ENCODE assay signal across 24 mouse cellular contexts in the genomic region with DNA sequence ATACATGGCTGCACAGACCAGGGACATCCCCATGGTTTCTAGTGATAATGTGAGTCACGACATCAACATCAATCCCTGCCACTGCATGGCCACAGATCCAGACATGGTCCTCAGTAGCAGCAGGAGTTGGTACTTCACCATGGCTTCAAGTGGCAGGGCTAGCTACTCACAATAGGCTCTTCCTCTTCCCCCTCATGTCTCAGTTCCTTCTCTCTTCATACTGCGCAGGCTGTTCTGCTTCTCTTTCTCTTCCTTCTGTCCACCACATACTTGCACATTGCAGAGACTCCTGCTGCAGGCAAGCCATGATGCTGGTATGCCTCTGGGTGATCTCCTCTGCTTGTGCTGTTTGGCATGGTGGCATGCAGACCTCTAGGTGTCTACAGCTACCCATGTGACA. TPM values are rescaled to one million over a fixed set of nuclear protein-coding genes. Genes with fewer than 3 reads are reported as not detected.
DNase-seq lines count a peak whose midpoint lies in the region; ATAC-seq and TF ChIP-seq lines count a peak whose summit lies in the region.
"Had no signal": no experiment of that assay in that cellular context is flagged by ENCODE, and none has a peak within 500 bp of the region (broad histone marks: within the 10 kb centered on the region; RNA-seq: fewer than 3 reads in every experiment).

No protein-coding gene starts in this region.

- H3K9ac ChIP-seq in midbrain, embryonic 14.5 days (replicated peaks; ENCODE audit: low read length), result no peak overlapping the region
- H3K9ac ChIP-seq: forebrain, embryonic 15.5 days; hindbrain, embryonic 13.5 days; liver, embryonic 15.5 days; lung, embryonic 15.5 days; midbrain, embryonic 12.5 days; neural tube, embryonic 13.5 days had no signal

- H3K36me3 ChIP-seq in megakaryocyte, embryonic 14.5 days (replicated peaks; ENCODE audit: low read length), result peaks cover 32% of the 10 kb centered on the region
- H3K36me3 ChIP-seq in splenic B cell, adult 2 months (ENCODE audit: control insufficient read depth, insufficient read depth, low read length, poor library complexity, severe bottlenecking), result no peaks in the 10 kb centered on the region
- H3K36me3 ChIP-seq in midbrain, embryonic 14.5 days (ENCODE audit: control insufficient read depth, insufficient read depth, low read length), result no peaks in the 10 kb centered on the region
- H3K36me3 ChIP-seq: forebrain, embryonic 15.5 days; hindbrain, embryonic 13.5 days; liver, embryonic 15.5 days; lung, embryonic 15.5 days; neural tube, embryonic 13.5 days had no signal

- peak overlapping the region; percentile 60 for H3K27ac ChIP-seq in bone marrow macrophage, adult 2 months (ENCODE audit: insufficient read depth, low read depth, low read length)
- no peak overlapping the region for H3K27ac ChIP-seq in midbrain, embryonic 14.5 days (replicated peaks; ENCODE audit: low read depth, low read length)
- H3K27ac ChIP-seq: embryonic facial prominence, embryonic 10.5 days; forebrain, embryonic 15.5 days; heart, adult 2 months; hindbrain, embryonic 13.5 days; kidney, postnatal 0 days; left cerebral cortex, adult 2 months; liver, embryonic 15.5 days; lung, embryonic 15.5 days; midbrain, embryonic 12.5 days; neural tube, embryonic 13.5 days had no signal

- no peak overlapping the region for H3K4me3 ChIP-seq in bone marrow macrophage, adult 2 months (ENCODE audit: insufficient read depth, low read length)
- H3K4me3 ChIP-seq in megakaryocyte, embryonic 14.5 days (replicated peaks), result peak overlapping the region; percentile 78
- no peak overlapping the region for H3K4me3 ChIP-seq in midbrain, embryonic 14.5 days (replicated peaks; ENCODE audit: low read depth, low read length)
- H3K4me3 ChIP-seq: embryonic facial prominence, embryonic 10.5 days; forebrain, embryonic 15.5 days; heart, adult 2 months; hindbrain, embryonic 13.5 days; left cerebral cortex, adult 2 months; liver, embryonic 15.5 days; lung, embryonic 15.5 days; midbrain, embryonic 12.5 days; neural tube, embryonic 13.5 days had no signal

- no peaks in the 10 kb centered on the region for H3K9me3 ChIP-seq in megakaryocyte, embryonic 14.5 days
- no peaks in the 10 kb centered on the region for H3K9me3 ChIP-seq in midbrain, embryonic 14.5 days (ENCODE audit: control insufficient read depth, low read length)
- H3K9me3 ChIP-seq: embryonic facial prominence, embryonic 10.5 days; forebrain, embryonic 15.5 days; hindbrain, embryonic 13.5 days; liver, embryonic 15.5 days; lung, embryonic 15.5 days; midbrain, embryonic 12.5 days; neural tube, embryonic 13.5 days had no signal

- no peak for ATAC-seq in midbrain, embryonic 14.5 days (ENCODE audit: low FRiP score, low TSS enrichment)
- ATAC-seq: forebrain, embryonic 15.5 days; inflammation-experienced regulatory T-cells, adult 6 months had no signal

- H3K27me3 ChIP-seq in megakaryocyte, embryonic 14.5 days (replicated peaks), result no peaks in the 10 kb centered on the region
- no peaks in the 10 kb centered on the region for H3K27me3 ChIP-seq in splenic B cell, adult 2 months (ENCODE audit: control insufficient read depth, insufficient read depth, low read length, poor library complexity, severe bottlenecking)
- no peaks in the 10 kb centered on the region for H3K27me3 ChIP-seq in midbrain, embryonic 14.5 days (ENCODE audit: control insufficient read depth, insufficient read depth, low read length)
- H3K27me3 ChIP-seq: forebrain, embryonic 15.5 days; hindbrain, embryonic 13.5 days; liver, embryonic 15.5 days; lung, embryonic 15.5 days; midbrain, embryonic 12.5 days; neural tube, embryonic 13.5 days had no signal

- peak; percentile 6 for DNase-seq in adrenal gland, postnatal 10 days
- DNase-seq in adrenal gland, adult 2 months, result no peak
- DNase-seq in splenic B cell, adult 2 months (ENCODE audit: low read depth, low spot score), result peak; percentile 39
- DNase-seq in kidney, adult 11 months, result no peak
- DNase-seq in midbrain, embryonic 14.5 days, result no peak
- DNase-seq: cerebellum, adult 9-11 months; gastrocnemius, postnatal 14 days; heart, adult 2 months; kidney, adult 2 months; layer of hippocampus, adult 9-11 months; lung, postnatal 4 days; thymus, postnatal 14 days had no signal

- H3K4me2 ChIP-seq in midbrain, embryonic 14.5 days (ENCODE audit: low read length), result no peak overlapping the region
- H3K4me2 ChIP-seq: forebrain, embryonic 15.5 days; hindbrain, embryonic 13.5 days; liver, embryonic 15.5 days; lung, embryonic 15.5 days; midbrain, embryonic 12.5 days; neural tube, embryonic 13.5 days had no signal

- no peak for TF ChIP-seq CTCF in bone marrow macrophage, adult 2 months (IDR thresholded peaks at IDR 0.05; ENCODE audit: low read depth, low read length)

- 93% methylated on average over 2 of the region's 2 CpGs for WGBS in midbrain, embryonic 14.5 days

- TF ChIP-seq POLR2A in bone marrow macrophage, adult 2 months (IDR thresholded peaks at IDR 0.05; ENCODE audit: borderline replicate concordance, low read depth, low read length), result no peak

- peaks cover 23% of the 10 kb centered on the region for H3K4me1 ChIP-seq in bone marrow macrophage, adult 2 months (ENCODE audit: control insufficient read depth, insufficient read depth, low read length)
- peaks cover 22% of the 10 kb centered on the region for H3K4me1 ChIP-seq in megakaryocyte, embryonic 14.5 days
- H3K4me1 ChIP-seq in midbrain, embryonic 14.5 days (ENCODE audit: control insufficient read depth, insufficient read depth, low read length), result no peaks in the 10 kb centered on the region
- H3K4me1 ChIP-seq: embryonic facial prominence, embryonic 10.5 days; forebrain, embryonic 15.5 days; hindbrain, embryonic 13.5 days; lung, embryonic 15.5 days; midbrain, embryonic 12.5 days; neural tube, embryonic 13.5 days had no signal

RNA-seq across cellular contexts. Expression of a gene that starts 11.9 kb away (rescaled TPM):
- total RNA-seq in adrenal gland, postnatal 10 days (2021), result 10 to 100 TPM; 17.0 to 27.7 TPM
- total RNA-seq in adrenal gland, adult 2 months (2021), result 10 to 100 TPM; 25.6 to 36.4 TPM
- polyA plus RNA-seq in adrenal gland, adult 2 months (2012; rRNA removed), result 8.8 and 12.1 TPM in 2 replicates
- 21.9 and 24.7 TPM in 2 replicates for polyA plus RNA-seq in bone marrow macrophage, adult 2 months (2012; ENCODE audit: insufficient read depth, insufficient read length, missing spikeins)
- polyA plus RNA-seq in megakaryocyte, embryonic 14.5 days (2012; ENCODE audit: insufficient read depth, low replicate concordance), result 0.64 and 1.7 TPM in 2 replicates
- 19.7 and 20.7 TPM in 2 replicates for polyA plus RNA-seq in midbrain, embryonic 14.5 days (2014; fragmentation: Nextera tagmentation; extraction: Ambion mirVana)

Comparison
In these comparisons a context has a peak if more than half of its experiments do, and no peak if none do; other contexts are left out.
1. DNase-seq: peak in adrenal gland, postnatal 10 days (single experiment) and splenic B cell, adult 2 months (single experiment); none in adrenal gland, adult 2 months (single experiment), kidney, adult 11 months (single experiment) and midbrain, embryonic 14.5 days (single experiment).